Mouse (Mus musculus) neural tube, embryonic 15.5 days (tissue): ENCODE measurements at regions not wholly inside any gene's neighbourhood (a gene's known extent, or its start where the extent isn't known, plus 50 kb on each side); places are given as distances from the start of the nearest gene placed in this dataset.

Experiments used
- ATAC-seq: fragments of 200-750 bp; cut with Nextera tagmentation; 2 replicates; pipeline ENCODE4 v1.8.0; 2017; ENCODE audit warnings: mild to moderate bottlenecking, moderate TSS enrichment, moderate library complexity; ENCODE audit not compliant: low FRiP score
- H3K27ac ChIP-seq: fragments of 300-500 bp; sonication (generic); replicated peaks from 2 replicates; pipeline ENCODE4 v1.5.1; 2015; ENCODE audit warnings: mild to moderate bottlenecking, inconsistent platforms
- H3K27me3 ChIP-seq: fragments of 300-500 bp; sonication (generic); replicated peaks from 2 replicates; pipeline ENCODE4 v1.6.1; 2015; ENCODE audit warnings: inconsistent platforms
- H3K36me3 ChIP-seq: fragments of 300-500 bp; sonication (generic); 2 replicates; pipeline ENCODE4 v1.6.1; 2015; ENCODE audit warnings: inconsistent platforms
- H3K4me1 ChIP-seq: fragments of 300-500 bp; sonication (generic); 2 replicates; pipeline ENCODE4 v1.6.1; 2015; ENCODE audit warnings: inconsistent platforms
- H3K4me2 ChIP-seq: fragments of 300-500 bp; sonication (generic); 2 replicates; pipeline ENCODE4 v1.6.1; 2015; ENCODE audit warnings: inconsistent platforms, mild to moderate bottlenecking, moderate library complexity
- H3K4me3 ChIP-seq: fragments of 300-500 bp; sonication (generic); replicated peaks from 2 replicates; pipeline ENCODE4 v1.5.1; 2015; ENCODE audit warnings: mild to moderate bottlenecking, inconsistent platforms
- H3K9ac ChIP-seq: fragments of 300-500 bp; sonication (generic); replicated peaks from 2 replicates; pipeline ENCODE4 v1.6.1; 2015; ENCODE audit warnings: mild to moderate bottlenecking, inconsistent platforms
- H3K9me3 ChIP-seq: fragments of 300-500 bp; sonication (generic); replicated peaks from 2 replicates; pipeline ENCODE4 v1.6.1; 2016; ENCODE audit warnings: inconsistent platforms
- WGBS: fragments of 180-500 bp; shearing (Covaris S2); methylation state at CpG from one replicate; pipeline ENCODE4 v1.1.7; 2015; ENCODE audit warnings: mixed read lengths; 5-methylcytosine and 5-hydroxymethylcytosine counted together

GRCm38 (mm10) chr12:70675846-70676245, 149.5 kb upstream of the Frmd6 start:
- no peak overlapping the region for H3K4me2 ChIP-seq
- H3K4me3 ChIP-seq, result no peak overlapping the region
- H3K36me3 ChIP-seq, result no peaks in the 10 kb centered on the region
- no peak overlapping the region for H3K9ac ChIP-seq
- H3K27me3 ChIP-seq, result no peaks in the 10 kb centered on the region
- WGBS, result 84% methylated on average over 6 of the region's 6 CpGs
- no peak for ATAC-seq
- no peak overlapping the region for H3K27ac ChIP-seq
- H3K4me1 ChIP-seq, result peaks cover 22% of the 10 kb centered on the region
- H3K9me3 ChIP-seq, result no peaks in the 10 kb centered on the region

DNA sequence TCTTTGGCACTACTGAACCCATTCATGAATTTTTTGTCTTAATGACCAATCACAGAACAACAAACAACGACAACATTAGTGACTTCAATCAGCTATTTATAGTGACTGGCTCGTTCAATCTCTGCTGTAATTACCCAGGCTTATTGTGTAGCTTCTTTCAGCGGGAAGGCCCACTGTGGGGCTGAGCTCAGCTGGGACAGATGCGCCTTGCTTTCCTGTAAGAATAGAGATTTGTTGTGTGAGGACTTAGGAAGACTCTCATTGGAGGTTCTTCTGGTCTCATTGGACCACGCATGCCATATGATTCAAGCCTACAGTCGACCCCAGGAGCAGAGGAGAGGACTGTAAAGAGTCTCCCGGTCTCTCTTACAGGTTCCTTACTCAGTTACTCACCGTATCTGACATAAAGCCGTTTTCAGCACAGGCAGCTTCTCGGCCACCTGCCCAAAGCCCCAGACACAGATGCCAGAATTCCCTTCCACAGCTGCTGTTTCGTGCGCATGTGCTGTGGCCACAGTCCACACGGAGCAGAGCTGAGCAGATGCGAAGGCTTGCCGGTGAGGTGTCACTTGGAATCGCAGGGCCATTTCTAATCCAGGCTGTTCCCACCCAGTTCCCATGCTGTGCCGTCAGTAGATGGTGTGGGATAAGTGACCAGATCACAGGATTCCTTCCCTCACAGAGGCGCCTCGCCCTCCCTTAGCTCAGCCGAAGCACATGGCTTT, 145.5 kb upstream of the Frmd6 start:
- H3K4me2 ChIP-seq, result peak overlapping the region; percentile 31
- peak overlapping the region; percentile 66 for H3K27ac ChIP-seq
- H3K27me3 ChIP-seq, result no peaks in the 10 kb centered on the region
- H3K4me3 ChIP-seq, result no peak overlapping the region; the same call in 1 of the 2 replicates
- H3K4me1 ChIP-seq, result peaks cover 21% of the 10 kb centered on the region
- H3K36me3 ChIP-seq, result no peaks in the 10 kb centered on the region
- 43% methylated on average over 20 of the region's 20 CpGs for WGBS
- H3K9ac ChIP-seq, result no peak overlapping the region
- ATAC-seq, result peak; percentile 75
- H3K9me3 ChIP-seq, result no peaks in the 10 kb centered on the region

DNA sequence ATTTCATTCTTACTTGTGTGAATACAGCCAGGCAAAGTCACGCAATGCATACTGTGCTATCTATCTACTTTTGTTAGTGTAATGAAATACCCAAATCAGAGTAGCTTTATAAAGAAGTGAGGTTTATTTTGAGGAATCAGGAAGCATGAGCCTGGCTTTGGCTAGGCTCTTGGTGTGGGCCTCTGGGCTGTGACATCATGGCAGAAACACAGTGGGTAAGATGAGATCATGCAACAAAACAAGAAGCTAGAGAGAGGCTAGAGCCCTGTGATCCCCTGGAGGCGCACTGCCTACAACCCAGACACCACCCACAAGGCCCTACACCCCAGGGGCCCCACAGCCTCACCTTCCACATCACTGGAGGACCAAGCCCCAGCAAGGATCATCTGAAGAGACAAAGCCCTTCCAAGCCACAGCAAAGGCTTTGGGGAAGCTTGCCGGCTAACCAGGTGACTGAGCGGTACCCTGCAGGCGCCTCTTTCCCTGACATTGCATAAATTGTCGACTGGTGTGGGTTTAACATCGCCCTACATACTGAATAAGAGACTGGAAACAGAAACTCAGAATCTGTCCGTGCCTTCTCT, 143.8 kb upstream of the Frmd6 start:
- Histone ChIP-seq H3K9me3 (no peaks in the 10 kb centered on the region), H3K27me3 (no peaks in the 10 kb centered on the region), H3K4me1 (peaks cover 26% of the 10 kb centered on the region), H3K4me3 (no peak overlapping the region), H3K4me2 (no peak overlapping the region), H3K27ac (no peak overlapping the region), H3K9ac (no peak overlapping the region), H3K36me3 (no peaks in the 10 kb centered on the region)
- 85% methylated on average over 8 of the region's 8 CpGs for WGBS
- ATAC-seq, result no peak

DNA sequence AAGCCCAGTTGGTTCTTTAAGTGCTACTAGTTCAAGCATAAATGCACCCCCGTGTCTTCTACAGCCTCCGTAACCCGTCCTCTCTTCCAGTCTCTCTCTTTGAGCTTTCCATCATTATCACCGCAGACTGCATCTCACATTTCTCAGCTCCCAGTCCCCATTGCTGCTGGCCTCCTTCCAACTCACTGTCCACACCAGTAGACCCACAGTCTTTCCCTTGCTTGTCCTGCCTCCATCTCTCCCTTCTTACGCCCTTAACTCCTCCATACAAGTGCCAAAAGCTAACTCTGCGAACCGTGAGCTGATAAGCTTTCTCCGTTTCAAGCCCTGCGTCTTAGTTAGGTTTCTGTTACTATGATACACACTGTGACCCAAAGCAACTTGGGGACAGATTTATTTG, 141.0 kb upstream of the Frmd6 start:
- Histone ChIP-seq H3K9ac (no peak overlapping the region), H3K27me3 (no peaks in the 10 kb centered on the region), H3K27ac (no peak overlapping the region), H3K4me3 (no peak overlapping the region), H3K4me1 (peaks cover 41% of the 10 kb centered on the region), H3K36me3 (no peaks in the 10 kb centered on the region), H3K9me3 (no peaks in the 10 kb centered on the region), H3K4me2 (no peak overlapping the region)
- no peak for ATAC-seq
- WGBS, result 89% methylated on average over 9 of the region's 9 CpGs

DNA sequence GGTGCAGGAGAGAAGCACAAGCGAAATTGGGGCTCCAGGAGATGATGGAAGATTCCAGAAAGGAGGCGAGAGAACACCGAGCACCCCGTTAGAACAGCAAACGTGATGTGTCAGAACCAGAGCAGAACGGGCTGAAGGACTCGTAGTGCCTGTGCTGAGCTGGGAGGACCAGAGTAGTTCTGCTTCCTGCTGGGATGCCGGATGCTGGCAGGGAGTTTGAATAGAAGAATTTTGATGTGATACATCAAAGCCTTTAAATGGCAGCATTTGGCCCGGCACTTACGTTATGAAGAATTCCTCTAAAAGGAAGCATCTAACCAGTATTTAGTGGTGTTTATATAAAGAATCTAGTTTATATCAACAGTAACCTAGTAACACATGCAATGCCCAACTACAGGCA, 139.9 kb upstream of the Frmd6 start:
- H3K9me3 ChIP-seq, result no peaks in the 10 kb centered on the region
- H3K27ac ChIP-seq, result no peak overlapping the region
- no peak for ATAC-seq
- H3K36me3 ChIP-seq, result no peaks in the 10 kb centered on the region
- peaks cover 34% of the 10 kb centered on the region for H3K4me1 ChIP-seq
- H3K9ac ChIP-seq, result no peak overlapping the region
- WGBS, result 76% methylated on average over 10 of the region's 10 CpGs
- no peak overlapping the region for H3K4me2 ChIP-seq
- H3K27me3 ChIP-seq, result no peaks in the 10 kb centered on the region
- no peak overlapping the region for H3K4me3 ChIP-seq

GRCm38 (mm10) chr12:70686337-70686736, 139.0 kb upstream of the Frmd6 start:
- Histone ChIP-seq H3K9me3 (no peaks in the 10 kb centered on the region), H3K27me3 (no peaks in the 10 kb centered on the region), H3K9ac (no peak overlapping the region), H3K4me3 (no peak overlapping the region), H3K4me1 (peaks cover 26% of the 10 kb centered on the region), H3K36me3 (no peaks in the 10 kb centered on the region), H3K27ac (no peak overlapping the region), H3K4me2 (no peak overlapping the region)
- ATAC-seq, result no peak
- 89% methylated on average over 10 of the region's 10 CpGs for WGBS

DNA sequence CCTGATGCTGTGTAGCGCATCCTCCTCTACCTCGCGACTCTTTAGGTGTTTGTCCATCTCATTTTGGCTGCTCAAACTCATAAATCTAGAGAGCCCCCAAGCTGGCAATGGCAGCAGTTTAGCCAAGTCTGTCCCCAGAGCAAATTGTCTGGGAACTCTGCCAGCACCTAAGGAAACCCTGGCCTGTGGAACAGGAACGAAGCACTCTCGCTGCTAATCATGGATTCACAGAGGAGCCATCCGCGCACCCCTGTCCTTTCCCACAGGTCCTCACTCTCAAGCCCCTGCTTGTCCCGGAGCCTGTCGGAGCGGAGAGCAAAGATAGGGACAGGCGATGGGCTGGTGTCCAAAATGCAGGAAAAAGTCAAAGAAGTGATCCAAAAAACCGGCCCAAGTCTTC, 138.3 kb upstream of the Frmd6 start:
- Histone ChIP-seq H3K9me3 (no peaks in the 10 kb centered on the region), H3K27me3 (no peaks in the 10 kb centered on the region), H3K4me1 (peaks cover 25% of the 10 kb centered on the region), H3K9ac (no peak overlapping the region), H3K27ac (no peak overlapping the region), H3K4me3 (no peak overlapping the region), H3K4me2 (peak overlapping the region; percentile 38), H3K36me3 (no peaks in the 10 kb centered on the region)
- ATAC-seq, result peak; percentile 27; the same call in 1 of the 2 replicates
- WGBS, result 37% methylated on average over 12 of the region's 12 CpGs

GRCm38 (mm10) chr12:70695162-70695561, 130.2 kb upstream of the Frmd6 start:
- Histone ChIP-seq H3K27me3 (no peaks in the 10 kb centered on the region), H3K27ac (no peak overlapping the region), H3K4me3 (no peak overlapping the region), H3K36me3 (no peaks in the 10 kb centered on the region), H3K9me3 (no peaks in the 10 kb centered on the region), H3K9ac (no peak overlapping the region), H3K4me2 (no peak overlapping the region), H3K4me1 (no peaks in the 10 kb centered on the region)
- 73% methylated on average over 5 of the region's 5 CpGs for WGBS
- ATAC-seq, result no peak

DNA sequence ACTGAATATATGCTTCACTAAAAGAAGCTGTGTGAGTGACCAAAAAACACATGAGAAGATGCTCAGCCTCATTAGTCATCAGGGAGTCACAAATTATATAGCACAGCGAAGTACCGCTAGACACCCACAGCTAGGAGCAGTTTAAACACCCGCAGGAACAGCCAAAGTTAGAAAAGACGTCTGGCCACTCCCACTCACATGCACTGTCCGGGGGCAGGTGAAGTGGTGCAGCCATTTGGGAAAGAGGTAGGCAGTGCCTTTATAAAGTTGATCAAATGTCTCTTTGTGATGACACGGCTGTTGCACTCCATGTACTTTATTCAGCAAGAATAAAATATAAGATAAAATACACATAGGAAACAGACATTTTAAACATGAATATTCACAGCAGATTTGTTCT, 129.1 kb upstream of the Frmd6 start:
- no peak for ATAC-seq
- H3K27ac ChIP-seq, result no peak overlapping the region
- H3K4me3 ChIP-seq, result no peak overlapping the region
- no peaks in the 10 kb centered on the region for H3K9me3 ChIP-seq
- no peak overlapping the region for H3K9ac ChIP-seq
- no peaks in the 10 kb centered on the region for H3K27me3 ChIP-seq
- WGBS, result 62% methylated on average over 6 of the region's 6 CpGs
- H3K4me1 ChIP-seq, result no peaks in the 10 kb centered on the region
- no peak overlapping the region for H3K4me2 ChIP-seq
- no peaks in the 10 kb centered on the region for H3K36me3 ChIP-seq

DNA sequence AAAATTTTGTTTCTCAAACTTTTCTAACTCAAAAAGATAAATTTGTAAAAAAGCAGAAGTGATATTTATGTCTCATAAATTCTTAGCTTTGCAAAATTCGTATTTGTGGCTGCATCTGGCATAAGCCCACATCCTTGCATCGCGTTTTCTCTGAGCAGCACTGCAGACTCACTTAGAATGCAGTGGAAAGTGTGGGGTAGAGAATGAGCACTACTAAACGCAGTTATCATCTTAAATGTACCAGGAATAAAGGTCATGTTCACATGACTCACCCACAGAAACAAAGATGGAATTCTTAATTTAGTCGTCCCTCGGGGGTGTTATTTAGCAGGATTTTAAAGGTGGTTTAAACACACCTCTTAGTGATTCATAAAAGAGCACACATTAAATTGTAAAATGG, 126.8 kb upstream of the Frmd6 start:
- Histone ChIP-seq H3K27me3 (no peaks in the 10 kb centered on the region), H3K9ac (no peak overlapping the region), H3K27ac (no peak overlapping the region), H3K9me3 (no peaks in the 10 kb centered on the region), H3K36me3 (no peaks in the 10 kb centered on the region), H3K4me3 (no peak overlapping the region), H3K4me1 (no peaks in the 10 kb centered on the region), H3K4me2 (no peak overlapping the region)
- no peak for ATAC-seq
- 82% methylated on average over 6 of the region's 6 CpGs for WGBS

DNA sequence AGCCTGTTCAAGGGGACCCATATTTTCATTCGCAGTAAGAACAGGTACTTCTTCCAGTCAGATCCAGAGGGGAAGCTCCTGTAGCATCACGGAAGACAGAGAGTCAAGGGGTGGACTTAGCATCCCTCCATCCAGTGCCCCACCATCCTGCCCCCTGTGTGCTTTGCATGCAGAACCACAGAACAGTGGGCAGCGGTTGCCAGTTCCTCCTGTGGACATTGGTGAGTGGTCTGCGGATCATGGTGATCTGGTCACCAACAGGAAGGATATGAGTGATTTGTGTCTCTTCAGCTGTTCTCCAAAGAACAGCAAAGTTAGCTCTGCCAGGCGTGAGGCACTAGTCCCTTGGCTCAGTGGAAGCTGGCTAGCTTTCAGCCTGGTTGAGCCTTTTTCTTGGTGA, 122.8 kb upstream of the Frmd6 start:
- H3K27me3 ChIP-seq, result no peaks in the 10 kb centered on the region
- H3K9ac ChIP-seq, result no peak overlapping the region
- no peak overlapping the region for H3K4me2 ChIP-seq
- no peak overlapping the region for H3K27ac ChIP-seq
- H3K36me3 ChIP-seq, result no peaks in the 10 kb centered on the region
- no peak overlapping the region for H3K4me3 ChIP-seq
- WGBS, result 94% methylated on average over 5 of the region's 5 CpGs
- no peaks in the 10 kb centered on the region for H3K4me1 ChIP-seq
- no peaks in the 10 kb centered on the region for H3K9me3 ChIP-seq
- no peak for ATAC-seq

DNA sequence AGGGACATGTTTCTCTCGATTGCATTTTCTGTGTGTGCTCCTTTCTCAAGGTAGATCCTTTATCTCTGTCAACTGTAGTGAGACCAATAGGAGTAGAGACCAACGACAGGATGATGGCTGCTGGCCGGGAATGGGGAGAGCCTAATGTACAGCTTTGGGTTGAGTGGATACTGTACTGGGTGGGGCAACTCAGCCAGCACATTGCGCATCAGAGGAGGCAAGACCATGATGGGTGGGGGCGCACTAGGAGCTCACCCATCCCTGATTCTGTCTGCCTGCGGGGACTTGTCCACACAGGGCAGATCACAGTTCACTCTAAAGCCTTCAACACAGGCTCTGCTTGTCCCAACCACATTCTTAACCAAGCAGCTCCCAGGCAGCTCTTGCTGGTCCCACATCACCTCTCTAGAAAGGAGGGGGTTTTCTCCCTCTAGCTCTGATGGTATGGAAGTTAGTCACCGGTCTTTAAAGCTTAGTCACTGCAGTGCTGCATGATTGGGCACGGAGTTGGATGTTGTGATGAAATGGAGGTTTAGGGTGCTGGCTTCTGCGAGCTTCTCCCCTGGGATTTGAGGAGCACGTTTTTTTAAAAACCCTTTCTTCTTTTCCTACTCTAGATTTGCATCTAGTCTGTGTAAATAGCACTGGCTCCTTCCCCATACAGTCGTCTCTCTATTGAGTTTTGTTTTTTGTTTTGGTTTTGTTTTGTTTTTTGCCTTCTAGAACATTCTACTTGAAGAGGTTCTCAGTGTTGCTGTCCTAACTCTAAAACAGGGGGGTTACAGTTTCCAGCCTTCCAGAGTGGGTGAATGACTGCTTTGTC, 118.3 kb upstream of the Frmd6 start:
- no peaks in the 10 kb centered on the region for H3K9me3 ChIP-seq
- WGBS, result 88% methylated on average over 11 of the region's 11 CpGs

More for the DNA sequence above, 118.3 kb upstream of the Frmd6 start:
- Histone ChIP-seq H3K4me3 (no peak overlapping the region), H3K4me1 (no peaks in the 10 kb centered on the region), H3K36me3 (no peaks in the 10 kb centered on the region), H3K4me2 (no peak overlapping the region), H3K27me3 (no peaks in the 10 kb centered on the region), H3K9ac (no peak overlapping the region), H3K27ac (no peak overlapping the region)
- no peak for ATAC-seq
